Mouse (Mus musculus) spleen, adult 18-20 months (tissue): ENCODE results near the gene Magi1.
A peak's percentile ranks its signal among the peaks of the same experiment; 100 is the strongest.
"Not testable (repeated sequence)": the region's sequence is repeated elsewhere in the genome, so short reads cannot be mapped to it uniquely, and the experiment has no call there.

Experiments
- DNase-seq, 2 experiments: peaks; one replicate each; pipeline ENCODE4 v3.0.0; 2022; ENCODE audit warnings: mixed read lengths in 2 of 2

The Magi1 gene

DNA sequence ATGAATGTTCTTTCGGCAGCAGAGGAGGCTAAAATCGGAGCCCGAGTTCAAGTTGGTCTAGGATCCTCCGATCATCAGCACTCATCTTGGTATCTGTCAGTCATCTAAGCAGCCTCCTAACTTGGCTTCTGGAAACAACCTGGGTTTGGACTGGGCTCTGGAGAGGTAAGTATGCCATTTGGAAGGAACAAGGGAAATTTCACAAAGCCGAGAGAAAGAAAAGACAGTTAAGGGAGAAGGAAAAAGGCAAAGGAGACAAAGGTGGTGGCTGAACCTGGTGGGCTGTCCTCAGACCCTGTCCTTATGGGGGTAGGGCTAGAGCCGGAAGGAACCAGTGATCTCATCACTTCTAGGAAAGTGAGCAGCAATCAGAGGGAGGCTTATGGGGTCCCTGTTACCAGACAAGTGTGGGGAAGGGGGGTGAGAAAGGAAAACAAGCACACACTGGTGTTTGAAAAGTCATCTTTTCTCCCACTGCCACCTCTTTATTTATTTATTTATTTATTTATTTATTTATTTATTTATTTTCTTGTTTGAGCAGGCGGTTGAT, 565.8 kb downstream of the Magi1 start:
- no peak for DNase-seq

DNA sequence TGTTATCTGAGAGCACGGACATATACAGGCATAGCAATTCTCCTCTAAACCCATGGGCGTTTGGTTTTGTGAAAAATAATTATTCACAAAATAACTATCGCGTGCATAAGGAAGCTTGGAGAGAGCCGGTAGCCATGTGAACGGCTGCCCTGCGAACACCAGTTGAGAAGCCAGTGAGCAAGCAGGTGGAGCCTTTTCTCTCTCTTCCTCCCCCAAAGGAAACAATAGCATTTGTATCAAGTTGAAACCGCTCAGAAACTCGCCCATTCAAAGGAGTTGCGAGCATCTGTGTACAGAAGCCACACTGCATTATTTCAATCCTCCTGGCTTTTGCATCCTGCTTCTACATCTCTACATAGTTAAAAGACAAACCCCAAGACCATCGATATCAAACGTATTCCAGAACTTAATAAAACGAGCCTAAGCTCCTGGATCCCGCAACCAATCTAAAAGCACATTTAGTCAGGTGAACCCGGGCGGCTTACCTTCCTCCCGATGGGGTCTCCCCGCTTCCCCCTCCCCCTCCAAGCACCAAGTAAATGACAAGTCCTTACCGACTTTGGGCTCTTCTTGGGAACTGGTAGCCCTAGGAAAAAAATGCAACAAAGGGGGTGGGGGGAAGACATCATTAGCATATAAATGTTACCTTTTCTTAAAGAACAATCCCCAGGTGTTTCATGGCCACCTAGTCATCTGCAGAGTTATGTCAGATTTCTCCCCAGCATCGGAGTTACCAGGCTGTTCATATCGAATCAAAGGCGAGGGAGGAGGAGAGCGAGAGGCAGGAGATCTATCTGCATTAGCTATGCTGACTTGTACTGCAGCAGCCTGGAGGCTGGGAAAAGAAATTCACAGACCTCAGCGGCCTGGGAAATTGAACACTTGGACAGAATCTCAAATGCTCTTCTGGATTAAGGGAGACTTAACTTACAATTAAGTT, 566.8 kb downstream of the Magi1 start:
- DNase-seq: no peak

DNA sequence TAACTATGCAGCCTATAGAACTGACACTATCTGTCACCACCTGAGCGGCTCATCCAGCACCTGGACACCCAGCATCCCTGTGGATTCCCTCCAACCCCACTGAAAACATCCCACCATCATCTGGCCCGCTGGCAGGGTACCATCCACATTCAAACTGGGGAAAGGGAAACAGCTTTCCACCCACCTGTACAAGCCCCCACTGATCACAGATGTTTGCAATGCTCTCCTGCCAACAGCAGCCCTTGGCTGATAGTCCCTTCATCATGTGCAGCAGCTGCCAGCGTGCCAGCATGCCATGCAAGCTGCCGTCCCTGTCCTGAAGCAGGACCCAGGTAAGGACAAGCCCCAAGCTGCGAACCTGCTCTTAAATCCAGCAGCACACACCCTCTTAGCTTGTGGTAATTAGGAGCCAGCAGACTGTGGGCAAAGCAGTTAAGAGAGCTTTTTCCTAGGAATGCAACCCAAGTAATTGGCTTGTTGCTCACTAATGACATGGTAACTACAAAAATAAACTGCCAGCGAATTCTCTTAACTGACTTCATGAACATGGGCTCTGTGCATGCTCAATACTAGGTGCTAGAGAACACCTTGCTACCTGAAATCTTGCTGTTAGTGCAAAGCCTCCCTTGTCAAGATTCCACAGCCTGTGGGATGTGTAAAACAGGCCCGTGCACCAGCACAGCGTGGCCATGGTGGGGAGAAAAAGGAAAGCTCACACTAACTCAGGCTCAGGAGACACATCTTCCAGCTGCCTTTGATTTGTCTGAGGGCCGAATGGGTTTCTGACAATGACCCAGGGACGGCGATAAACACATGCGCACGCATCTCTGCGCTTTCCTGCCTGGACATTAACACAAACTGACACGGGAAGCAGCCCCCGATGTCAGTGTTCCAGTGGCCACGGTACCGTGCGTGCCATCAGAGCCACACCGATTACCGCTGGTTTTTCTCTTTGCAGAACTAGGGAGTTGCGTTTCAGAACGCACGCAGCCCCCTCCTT, 568.2 kb downstream of the Magi1 start:
- DNase-seq: no peak

DNA sequence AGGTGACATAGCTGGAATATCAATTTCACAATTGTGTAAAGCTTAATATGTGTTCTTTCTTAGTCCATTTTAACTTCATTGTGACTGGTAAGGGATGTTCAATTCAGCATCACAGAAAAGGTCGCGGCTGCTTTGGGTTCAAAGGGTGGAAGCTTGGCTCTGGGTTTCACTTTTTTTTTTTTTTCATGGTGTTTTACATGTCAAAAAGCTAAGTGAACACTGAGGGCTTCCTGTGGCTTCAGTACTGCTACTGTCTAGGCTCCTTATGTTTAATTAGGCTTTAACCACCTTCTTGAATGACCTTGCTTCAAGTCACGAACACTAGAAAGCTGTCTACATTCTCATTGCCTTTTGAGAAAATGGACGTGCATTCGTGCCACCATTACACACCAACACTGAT, 579.4 kb downstream of the Magi1 start:
- DNase-seq: no peak

DNA sequence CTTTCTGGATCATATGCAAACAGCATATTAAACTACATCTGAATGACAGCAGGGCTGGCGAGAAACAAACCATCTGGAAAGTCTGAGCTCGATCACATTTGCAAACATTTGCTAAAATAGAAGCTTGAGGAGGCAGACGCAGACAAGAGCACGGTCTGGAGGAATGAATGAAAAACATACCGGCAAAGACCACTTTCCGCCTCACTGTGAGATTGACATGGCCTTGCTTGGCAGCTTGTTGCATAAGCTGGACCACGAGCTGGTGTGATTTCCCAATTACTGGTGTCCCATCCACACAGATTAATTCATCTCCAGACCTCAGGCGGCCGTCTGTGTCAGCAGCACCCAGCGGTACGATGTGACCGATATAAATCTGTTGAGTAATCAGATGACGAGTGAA, 584.3 kb downstream of the Magi1 start:
- DNase-seq: no peak

DNA sequence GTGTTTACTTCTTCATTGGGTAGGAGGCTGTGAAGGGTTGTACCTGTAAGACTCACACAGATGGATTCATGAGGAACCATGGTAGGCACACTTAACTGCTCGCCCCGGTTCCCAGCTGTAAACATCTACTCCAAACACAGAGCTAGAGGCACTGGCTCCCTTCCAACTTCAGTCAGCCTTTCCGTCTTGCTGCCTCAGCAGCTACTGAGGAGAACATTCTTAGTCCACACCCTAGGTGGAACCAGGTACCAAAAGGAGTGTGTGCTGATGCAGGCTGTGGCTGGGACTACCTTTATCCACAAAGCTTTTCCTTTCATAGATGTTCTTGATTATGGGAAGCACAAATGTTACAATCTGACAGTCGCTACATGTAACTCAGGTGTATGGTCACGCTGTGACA, 585.8 kb downstream of the Magi1 start:
- DNase-seq: no peak

DNA sequence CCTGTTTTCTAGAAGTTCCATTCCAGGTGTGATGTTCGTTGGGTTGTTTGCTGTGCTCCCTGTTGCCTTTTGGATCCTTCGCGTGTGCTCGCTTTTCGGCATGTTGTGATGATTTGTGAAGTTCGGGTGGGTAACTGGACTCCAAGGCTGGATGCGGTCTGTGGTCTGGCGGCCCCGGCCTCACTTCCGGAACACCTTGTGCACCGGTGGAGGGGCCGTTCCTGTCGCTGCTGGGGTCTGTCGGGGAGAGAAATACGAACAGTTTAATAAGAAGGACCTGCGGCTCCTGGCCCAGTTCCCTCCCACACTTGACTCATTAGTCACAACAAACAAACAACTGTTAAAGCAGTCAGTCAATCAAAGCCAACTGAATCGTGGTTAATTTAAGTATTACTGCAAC, 605.0 kb downstream of the Magi1 start:
- no peak for DNase-seq

DNA sequence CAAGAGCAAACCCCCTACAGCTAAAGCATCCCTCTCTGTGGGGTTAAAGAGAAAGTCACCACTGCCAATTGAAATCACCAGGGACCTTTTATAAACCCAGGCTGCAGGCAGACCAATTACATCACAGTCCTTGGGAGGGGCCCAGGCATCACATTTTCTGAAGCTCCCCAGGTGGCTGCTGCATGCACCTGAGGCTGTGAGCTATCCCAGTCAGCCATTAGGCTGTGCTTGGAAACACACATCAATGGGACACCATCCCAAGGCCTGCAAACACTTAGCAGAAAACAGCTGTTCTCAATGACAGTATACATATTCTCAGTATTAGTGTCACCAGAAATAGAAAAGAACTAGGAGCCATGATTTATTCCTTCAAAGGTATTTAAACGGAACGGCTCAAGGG, 617.0 kb downstream of the Magi1 start:
- no peak for DNase-seq

DNA sequence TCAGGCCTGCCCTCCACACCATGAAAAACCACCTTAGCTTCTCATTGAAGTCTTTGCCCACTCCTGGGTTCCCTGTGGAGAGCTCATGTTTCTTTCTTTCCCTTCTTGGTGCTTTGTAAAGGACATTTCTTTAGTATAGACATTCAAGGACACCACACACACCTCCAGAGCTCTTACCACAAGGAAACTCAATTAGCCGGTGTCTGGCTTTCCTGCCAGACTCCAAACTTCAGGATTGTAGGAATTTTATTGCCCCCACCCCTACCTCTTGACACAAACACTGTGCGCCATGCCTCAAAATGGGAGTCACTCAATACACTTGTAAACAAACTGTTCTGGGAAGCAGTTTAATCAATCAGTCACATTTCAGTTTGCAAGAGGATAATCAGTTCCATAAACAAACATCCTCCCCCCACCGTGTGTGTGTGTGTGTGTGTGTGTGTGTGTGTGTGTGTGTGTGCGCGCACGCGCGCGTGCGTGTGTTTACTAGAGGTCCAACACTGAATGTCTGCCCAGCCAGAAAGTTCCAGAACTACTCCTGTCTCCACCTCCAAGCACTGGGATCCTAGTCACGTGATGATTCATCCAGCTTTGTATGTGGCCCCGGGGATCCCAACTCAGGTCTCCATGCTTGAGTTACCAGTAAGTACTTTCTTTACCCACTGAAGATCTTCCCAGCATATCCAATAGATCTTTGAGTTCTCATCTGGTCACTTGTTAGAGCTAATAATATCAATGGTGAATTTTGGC, 618.5 kb downstream of the Magi1 start:
- DNase-seq: no peak

DNA sequence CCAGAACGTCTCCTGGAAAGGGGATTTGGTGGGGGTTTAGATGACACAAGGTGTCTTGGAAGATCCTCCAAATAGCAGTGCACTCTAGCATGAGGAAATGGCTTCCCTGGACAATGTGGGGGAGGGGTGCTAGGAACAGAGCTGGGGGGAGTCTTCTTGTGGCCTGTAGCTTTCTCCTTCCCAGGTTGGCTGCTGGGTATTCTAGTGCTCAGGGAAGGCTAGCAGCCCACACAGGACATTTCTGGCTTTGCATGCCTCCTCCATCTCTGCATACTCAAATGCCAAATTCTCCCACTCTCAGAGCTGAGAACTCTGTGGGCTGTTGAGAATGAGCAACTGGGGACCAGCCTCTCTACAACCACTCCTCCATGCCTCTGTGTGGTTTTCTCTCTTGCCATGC, 622.6 kb downstream of the Magi1 start:
- no peak for DNase-seq

DNA sequence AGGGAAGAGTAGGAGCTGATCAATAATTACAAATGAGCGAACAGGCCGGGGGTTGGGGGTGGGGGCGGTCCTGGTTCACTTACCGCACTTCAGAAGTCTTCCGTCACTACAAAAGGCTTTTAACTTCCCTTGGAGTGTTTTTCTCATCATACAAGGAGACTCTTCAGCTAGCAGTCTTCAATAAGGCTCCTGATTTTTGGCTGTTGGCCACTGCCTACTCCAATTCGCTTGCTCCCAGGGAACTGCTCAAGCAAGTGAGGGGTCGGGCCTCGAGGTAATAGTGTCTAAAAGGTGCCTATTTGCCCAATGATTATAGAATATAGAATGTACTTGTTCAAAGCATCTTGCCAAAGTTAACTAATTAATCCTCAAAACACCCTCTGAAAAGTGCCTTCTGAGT, 624.2 kb downstream of the Magi1 start:
- no peak for DNase-seq

DNA sequence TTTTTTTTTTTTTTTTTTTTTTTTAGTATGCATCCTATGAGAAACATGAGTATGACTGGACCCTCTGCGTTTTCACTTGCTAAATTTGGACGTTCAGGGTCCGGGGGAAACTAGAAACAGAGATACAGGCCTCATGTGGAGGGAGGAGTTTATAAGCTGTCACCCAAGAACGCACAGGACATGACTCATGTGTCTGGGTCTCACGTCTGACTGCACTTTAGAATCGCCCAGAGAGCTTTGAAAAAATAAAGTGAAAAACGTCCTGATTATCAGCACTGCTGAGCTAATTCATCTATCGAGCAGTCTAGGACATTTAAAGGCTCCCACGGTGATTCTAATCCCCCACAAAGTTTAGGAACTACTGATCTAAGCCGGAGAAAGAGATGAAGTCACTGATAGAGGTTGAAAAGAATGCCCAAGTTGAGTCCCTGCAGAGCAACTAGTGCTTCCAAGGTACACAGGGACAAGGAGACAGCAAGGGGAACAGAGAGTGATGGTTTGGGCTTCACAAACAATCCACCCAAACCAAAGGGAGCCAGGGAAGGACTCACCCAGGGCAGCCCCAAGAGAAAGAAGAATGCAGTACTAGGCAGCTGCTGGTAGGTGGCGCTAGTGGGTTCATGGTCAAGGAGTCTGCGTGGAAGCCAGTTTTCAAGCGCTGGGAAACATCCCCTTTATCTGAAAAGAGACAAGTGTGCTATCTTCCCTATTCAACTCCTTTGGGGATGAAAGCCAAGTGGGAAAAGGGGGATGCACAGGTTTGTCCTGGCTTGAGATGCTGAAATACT, 626.3 kb downstream of the Magi1 start:
- peak in 1 of 2 experiments; percentile 22 for DNase-seq

DNA sequence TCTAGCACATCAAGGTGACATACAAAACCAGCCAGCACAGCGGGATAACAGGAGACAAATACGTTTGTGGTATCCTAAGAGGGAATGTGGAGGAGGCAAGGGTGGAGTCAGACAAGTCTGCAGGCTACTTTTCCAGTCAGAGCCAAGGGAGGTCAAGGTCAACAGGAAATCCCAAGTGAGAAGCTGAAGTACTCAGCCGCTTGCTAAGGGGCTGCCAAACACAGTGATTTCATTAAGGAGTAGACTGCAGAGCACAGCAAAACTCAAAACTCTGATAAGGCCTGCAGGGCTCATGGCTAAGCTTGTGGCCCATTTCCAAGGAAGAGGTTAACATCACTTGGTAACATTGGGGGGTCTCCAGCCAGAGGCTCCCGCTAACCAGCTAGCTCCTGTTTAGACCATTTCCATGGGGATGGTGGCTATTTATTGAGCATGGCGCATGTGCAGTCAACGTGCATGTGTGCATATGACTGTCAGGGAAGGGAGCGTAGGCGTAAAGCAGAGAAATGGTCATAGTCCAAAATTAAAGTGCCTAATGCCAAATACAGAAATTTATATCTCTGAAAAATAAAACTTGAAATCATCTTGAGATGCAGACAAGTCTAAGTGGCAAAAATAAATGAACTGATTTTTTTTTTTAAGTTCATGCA, 635.0 kb downstream of the Magi1 start:
- DNase-seq: no peak

DNA sequence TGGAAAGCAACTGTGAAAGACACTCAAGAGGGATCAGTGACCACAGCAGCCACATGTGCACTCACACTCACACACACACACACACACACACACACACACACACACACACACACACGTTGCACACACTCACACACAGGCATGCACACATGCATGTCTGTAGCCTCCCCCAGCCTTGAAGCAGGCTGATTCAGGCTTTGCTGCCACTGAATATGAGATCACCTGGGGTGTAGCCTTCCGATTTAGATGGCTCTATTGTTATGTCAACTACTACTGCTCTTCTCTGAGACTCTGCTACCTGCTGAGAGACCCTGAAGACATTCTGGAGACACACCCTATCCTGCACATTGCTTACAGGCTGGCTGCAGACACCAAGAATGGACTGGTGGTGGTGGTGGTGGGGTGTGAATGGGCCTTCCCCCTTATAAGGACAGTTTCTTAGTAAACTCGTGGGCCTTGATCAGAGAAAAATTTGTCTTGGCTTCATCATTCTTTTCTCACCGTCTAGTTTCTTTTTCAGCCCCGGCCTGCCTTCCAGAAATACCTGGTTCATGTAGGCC, 653.9 kb downstream of the Magi1 start:
- DNase-seq: not testable (repeated sequence)

DNA sequence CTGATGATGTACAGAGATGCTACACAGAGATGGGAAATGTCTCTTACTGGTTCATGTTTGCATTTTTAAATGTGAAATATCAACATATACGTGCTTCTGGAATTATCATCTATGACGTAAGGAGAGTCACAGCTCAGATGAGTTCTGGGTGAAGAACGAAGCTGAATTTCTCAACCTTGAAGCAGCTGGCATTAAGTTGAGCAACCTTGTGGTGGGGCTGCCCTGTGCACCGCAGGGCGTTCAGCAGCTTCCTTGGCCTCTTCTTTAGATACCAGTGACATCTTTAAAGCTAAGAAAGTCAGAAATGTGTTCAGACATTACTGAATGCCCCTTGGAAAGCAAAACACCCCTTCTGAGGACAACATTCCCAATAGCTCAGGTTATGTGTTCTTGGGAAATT, 656.5 kb downstream of the Magi1 start:
- no peak for DNase-seq
